Mouse (Mus musculus) heart, embryonic 11.5 days (tissue): Measurements from ENCODE around the gene Cnih3. TPM values are rescaled to one million over a fixed set of nuclear protein-coding genes. Genes with fewer than 3 reads are reported as not detected.

ENCODE experiments used
- ATAC-seq: fragments of 200-750 bp; cut with Nextera tagmentation; replicated peaks from 2 replicates; pipeline ENCODE4 v1.8.0; 2017; ENCODE audit warnings: moderate library complexity; ENCODE audit not compliant: insufficient number of reproducible peaks, low FRiP score, low TSS enrichment
- H3K27ac ChIP-seq: fragments of 300-500 bp; sonication (generic); 2 replicates; pipeline ENCODE4 v1.5.1; 2014; ENCODE audit warnings: mild to moderate bottlenecking, low read depth, low read length
- H3K27me3 ChIP-seq: fragments of 300-500 bp; sonication (generic); 2 replicates; pipeline ENCODE4 v1.6.1; 2014; ENCODE audit warnings: mild to moderate bottlenecking, low read length, mixed read lengths; ENCODE audit not compliant: control insufficient read depth, insufficient read depth
- H3K36me3 ChIP-seq: fragments of 300-500 bp; sonication (generic); 2 replicates; pipeline ENCODE4 v1.6.1; 2014; ENCODE audit warnings: mild to moderate bottlenecking, low read length, moderate library complexity, mixed read lengths; ENCODE audit not compliant: control insufficient read depth, insufficient read depth
- H3K4me1 ChIP-seq: fragments of 300-500 bp; sonication (generic); 2 replicates; pipeline ENCODE4 v1.6.1; 2014; ENCODE audit warnings: low read length; ENCODE audit not compliant: control insufficient read depth, insufficient read depth
- H3K4me2 ChIP-seq: fragments of 300-500 bp; sonication (generic); 2 replicates; pipeline ENCODE4 v1.6.1; 2014; ENCODE audit warnings: mild to moderate bottlenecking, moderate library complexity
- H3K4me3 ChIP-seq: fragments of 300-500 bp; sonication (generic); 2 replicates; pipeline ENCODE4 v1.5.1; 2014; ENCODE audit warnings: low read depth, low read length
- H3K9ac ChIP-seq: fragments of 300-500 bp; sonication (generic); 2 replicates; pipeline ENCODE4 v1.6.1; 2014; ENCODE audit warnings: mild to moderate bottlenecking, low read depth, low read length, moderate library complexity
- H3K9me3 ChIP-seq: fragments of 300-500 bp; sonication (generic); replicated peaks from 2 replicates; pipeline ENCODE4 v1.6.1; 2016; ENCODE audit warnings: low read length; ENCODE audit not compliant: control insufficient read depth
- WGBS: fragments of 180-500 bp; shearing (Covaris S2); extraction: QIAGEN DNeasy Blood & Tissue Kit; methylation state at CpG from one replicate; pipeline ENCODE4 v1.1.7; 2014; ENCODE audit not compliant: insufficient replicate concordance; 5-methylcytosine and 5-hydroxymethylcytosine counted together
- polyA plus RNA-seq: library from polyadenylated mRNA; unstranded; fragments of >200 nt; fragmentation: Nextera tagmentation; extraction: Ambion mirVana; gene quantifications from 2 replicates; pipeline ENCODE4 v1.2.1, GENCODE M21; 2014

Cnih3 gene
- polyA plus RNA-seq, 1 experiment from 2014 or later: 0.29 TPM

DNA sequence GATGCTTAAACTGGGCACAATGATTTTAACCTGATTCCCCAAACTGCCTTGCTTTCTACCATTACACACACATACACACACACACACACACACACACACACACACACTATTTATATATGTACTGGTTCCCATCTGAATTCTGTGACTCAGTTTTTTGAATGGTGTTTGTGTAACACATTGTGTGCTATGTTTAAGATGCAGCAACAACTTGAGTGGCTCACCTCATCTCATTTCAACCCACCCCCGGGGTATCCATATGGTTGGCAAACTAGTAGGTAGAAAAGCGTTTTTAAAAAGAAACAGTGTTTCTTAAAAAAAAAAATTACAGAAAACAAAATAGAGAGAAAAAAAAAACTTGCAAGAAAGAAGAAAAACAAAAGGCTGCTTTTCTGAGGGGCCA, 107.9 kb downstream of the Cnih3 start:
- Histone ChIP-seq H3K4me3 (no peak overlapping the region), H3K4me2 (no peak overlapping the region), H3K4me1 (no peaks in the 10 kb centered on the region), H3K9ac (no peak overlapping the region), H3K9me3 (no peaks in the 10 kb centered on the region), H3K27me3 (peaks cover 3% of the 10 kb centered on the region; the same call in 1 of the 2 replicates), H3K27ac (no peak overlapping the region), H3K36me3 (no peaks in the 10 kb centered on the region)
- no peak for ATAC-seq
- WGBS: 74% methylated on average over 2 of the region's 2 CpGs

DNA sequence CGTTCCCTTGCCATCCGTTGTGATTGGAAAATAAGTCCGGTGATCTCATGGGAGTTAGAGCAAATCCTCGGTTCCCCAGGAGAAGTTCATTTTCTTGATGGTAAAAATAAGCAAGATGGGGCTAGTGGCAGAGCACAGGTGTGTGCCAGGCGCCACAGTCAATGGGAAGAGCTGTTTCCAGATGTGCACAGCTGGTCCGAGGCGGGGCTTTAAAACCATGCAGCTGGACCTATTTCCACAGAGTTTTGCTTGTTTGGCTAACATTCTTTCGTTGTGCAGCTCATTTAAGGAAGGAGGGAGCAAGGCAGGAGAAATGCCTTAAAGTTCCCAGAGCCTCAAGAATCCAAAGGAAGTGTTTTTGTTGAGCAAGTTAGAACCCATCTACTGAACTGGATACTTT, 109.1 kb downstream of the Cnih3 start:
- Histone ChIP-seq H3K27me3 (0 out of 2 replicates have a peak, but pooled peaks cover 3% of the 10 kb centered on the region), H3K36me3 (no peaks in the 10 kb centered on the region), H3K27ac (no peak overlapping the region), H3K4me3 (no peak overlapping the region), H3K9ac (no peak overlapping the region), H3K4me1 (peaks cover 3% of the 10 kb centered on the region; the same call in 1 of the 2 replicates), H3K9me3 (no peaks in the 10 kb centered on the region), H3K4me2 (no peak overlapping the region)
- WGBS: 76% methylated on average over 8 of the region's 8 CpGs
- no peak for ATAC-seq

- H3K9ac ChIP-seq: no peak overlapping the region
- H3K4me2 ChIP-seq: no peak overlapping the region
- peaks cover 9% of the 10 kb centered on the region for H3K4me1 ChIP-seq
- no peaks in the 10 kb centered on the region for H3K9me3 ChIP-seq
- WGBS: 47% methylated on average over 8 of the region's 8 CpGs
- no peaks in the 10 kb centered on the region for H3K36me3 ChIP-seq
- H3K27me3 ChIP-seq: 0 out of 2 replicates have a peak, but pooled peaks cover 3% of the 10 kb centered on the region
- H3K27ac ChIP-seq: no peak overlapping the region
- ATAC-seq: no peak
- H3K4me3 ChIP-seq: no peak overlapping the region
These were observed 109.8 kb downstream of the Cnih3 start for GRCm38 (mm10) chr1:181462051-181462905.

- no peak overlapping the region for H3K9ac ChIP-seq
- 71% methylated on average over 6 of the region's 6 CpGs for WGBS
- no peak overlapping the region for H3K27ac ChIP-seq
- H3K9me3 ChIP-seq: no peaks in the 10 kb centered on the region
- no peak overlapping the region for H3K4me3 ChIP-seq
- H3K36me3 ChIP-seq: no peaks in the 10 kb centered on the region
- H3K27me3 ChIP-seq: 0 out of 2 replicates have a peak, but pooled peaks cover 3% of the 10 kb centered on the region
- no peak overlapping the region for H3K4me2 ChIP-seq
- H3K4me1 ChIP-seq: peaks cover 12% of the 10 kb centered on the region
- no peak for ATAC-seq
These were observed 110.4 kb downstream of the Cnih3 start for GRCm38 (mm10) chr1:181462906-181463179.

- no peak overlapping the region for H3K4me3 ChIP-seq
These were observed 112.6 kb downstream of the Cnih3 start for GRCm38 (mm10) chr1:181465027-181465426.

DNA sequence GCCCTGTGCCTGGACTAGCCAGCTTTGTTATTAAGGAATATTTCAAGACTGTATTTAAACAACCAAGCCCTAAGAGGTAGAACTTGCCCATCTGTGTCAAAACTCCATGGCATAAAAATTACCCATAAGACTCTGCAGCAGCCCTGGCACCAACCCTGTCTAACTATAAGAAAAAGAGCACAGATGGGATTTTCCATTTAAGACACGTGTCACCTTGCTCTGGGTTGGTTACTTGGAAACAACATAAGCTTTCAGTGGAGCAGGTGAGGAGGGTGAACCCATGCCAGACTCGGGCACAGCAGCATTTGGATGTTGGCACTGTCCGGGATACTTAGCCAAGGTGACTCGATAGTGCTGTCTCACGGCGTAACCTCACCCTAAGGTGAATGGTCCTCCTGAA, 113.6 kb downstream of the Cnih3 start:
- Histone ChIP-seq H3K4me1 (peaks cover 12% of the 10 kb centered on the region), H3K27me3 (0 out of 2 replicates have a peak, but pooled peaks cover 3% of the 10 kb centered on the region), H3K4me2 (no peak overlapping the region), H3K36me3 (no peaks in the 10 kb centered on the region), H3K9me3 (no peaks in the 10 kb centered on the region; the same call in 1 of the 2 replicates), H3K27ac (no peak overlapping the region), H3K4me3 (no peak overlapping the region), H3K9ac (no peak overlapping the region)
- WGBS: 89% methylated on average over 6 of the region's 6 CpGs
- ATAC-seq: no peak

More at GRCm38 (mm10) chr1:181465027-181465426, 112.6 kb downstream of the Cnih3 start:
- Histone ChIP-seq H3K4me1 (peaks cover 12% of the 10 kb centered on the region), H3K27me3 (0 out of 2 replicates have a peak, but pooled peaks cover 3% of the 10 kb centered on the region), H3K4me2 (no peak overlapping the region), H3K36me3 (no peaks in the 10 kb centered on the region), H3K9ac (no peak overlapping the region), H3K9me3 (no peaks in the 10 kb centered on the region), H3K27ac (no peak overlapping the region)
- WGBS: 49% methylated on average over 5 of the region's 5 CpGs
- no peak for ATAC-seq

DNA sequence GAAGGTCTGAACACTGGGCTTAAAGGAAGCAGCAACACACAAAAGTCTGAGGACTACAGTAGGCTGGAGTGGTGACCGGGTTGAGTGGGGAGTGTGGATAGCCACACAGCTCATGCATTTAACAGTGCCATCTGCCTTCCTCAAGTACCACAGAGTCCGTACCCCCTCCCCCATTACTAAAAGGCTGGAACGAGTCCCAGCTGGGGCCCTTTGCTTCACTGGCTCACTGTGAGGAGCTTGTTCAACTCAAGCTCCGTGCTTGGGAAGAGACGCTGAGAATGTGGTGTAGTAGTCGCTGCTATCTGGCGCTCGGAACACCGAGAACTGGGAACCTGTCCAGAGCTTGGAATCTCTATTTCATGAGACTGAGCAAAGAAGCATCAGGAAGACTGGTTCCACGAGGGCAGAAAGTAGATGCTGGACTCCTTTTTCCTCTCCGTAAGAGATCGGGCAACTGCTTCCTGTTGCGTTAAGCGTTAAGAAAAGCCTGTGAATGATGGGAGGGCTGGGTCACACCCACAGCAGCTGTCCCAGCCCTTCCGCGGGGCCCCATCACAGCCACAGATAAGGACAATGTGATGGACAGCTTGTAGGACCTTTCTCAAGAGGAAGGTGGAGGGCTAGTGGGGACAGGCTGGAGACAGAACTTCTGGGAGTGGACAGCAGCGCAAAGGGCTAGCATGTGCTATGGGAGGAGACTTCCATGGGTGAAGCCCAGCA, 114.3 kb downstream of the Cnih3 start:
- WGBS: 47% methylated on average over 17 of the region's 17 CpGs
- peak overlapping the region; percentile 6; the same call in 1 of the 2 replicates for H3K4me3 ChIP-seq
- H3K4me2 ChIP-seq: peak overlapping the region; percentile 52
- H3K27me3 ChIP-seq: 0 out of 2 replicates have a peak, but pooled peaks cover 3% of the 10 kb centered on the region
- H3K4me1 ChIP-seq: peaks cover 12% of the 10 kb centered on the region
- H3K9me3 ChIP-seq: peaks cover 5% of the 10 kb centered on the region; the same call in 1 of the 2 replicates
- H3K27ac ChIP-seq: peak overlapping the region; percentile 46; the same call in 1 of the 2 replicates
- no peaks in the 10 kb centered on the region for H3K36me3 ChIP-seq
- no peak overlapping the region for H3K9ac ChIP-seq
- no peak for ATAC-seq

DNA sequence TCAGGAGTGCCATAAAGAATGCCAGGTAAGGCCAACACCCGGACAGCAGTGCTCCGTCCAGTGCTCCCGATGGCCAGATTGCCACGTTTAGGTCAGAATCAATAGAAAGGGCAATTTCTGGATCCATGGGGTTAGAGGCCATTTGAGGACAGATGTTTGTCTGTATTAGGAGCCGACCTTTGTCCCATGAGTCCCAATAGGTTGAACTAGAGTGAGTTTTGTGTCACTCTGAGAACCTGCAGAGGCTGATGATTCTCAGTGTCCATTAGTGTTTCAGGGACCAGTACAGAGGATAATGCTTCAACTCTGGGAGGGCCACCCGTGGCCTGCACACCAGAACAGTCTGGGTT, 114.9 kb downstream of the Cnih3 start:
- Histone ChIP-seq H3K27me3 (0 out of 2 replicates have a peak, but pooled peaks cover 3% of the 10 kb centered on the region), H3K4me2 (peak overlapping the region; percentile 52), H3K4me1 (peaks cover 12% of the 10 kb centered on the region), H3K4me3 (no peak overlapping the region), H3K9ac (no peak overlapping the region), H3K27ac (no peak overlapping the region), H3K36me3 (no peaks in the 10 kb centered on the region), H3K9me3 (peaks cover 5% of the 10 kb centered on the region; the same call in 1 of the 2 replicates)
- ATAC-seq: 0 out of 2 replicates have a peak, but pooled peaks have one; percentile 18
- WGBS: 85% methylated on average over 6 of the region's 6 CpGs
